Mouse (Mus musculus): ENCODE results near the gene Gm42715. TPM values are rescaled to one million over a fixed set of nuclear protein-coding genes. Genes with fewer than 3 reads are reported as not detected.

Gm42715 gene
- polyA plus RNA-seq, 1 experiment from 2014 or later, result 18.3 TPM

GRCm38 (mm10) chr7:127564381-127565150, 45.2 kb downstream of the Gm42715 start:
- H3K4me3 ChIP-seq, result no peak overlapping the region
- no peak overlapping the region for H3K4me2 ChIP-seq (replicated peaks)
- no peak overlapping the region for H3K27ac ChIP-seq
- no peak for ATAC-seq (ENCODE audit: low FRiP score, low read depth)
- no peaks in the 10 kb centered on the region for H3K9me3 ChIP-seq
- WGBS, result 81% methylated on average over 6 of the region's 6 CpGs
- peaks cover 4% of the 10 kb centered on the region; the same call in 1 of the 2 replicates for H3K4me1 ChIP-seq
- H3K36me3 ChIP-seq, result peaks cover 72% of the 10 kb centered on the region
- no peak overlapping the region for H3K9ac ChIP-seq
- H3K27me3 ChIP-seq, result no peaks in the 10 kb centered on the region

GRCm38 (mm10) chr7:127572895-127573471, 53.6 kb downstream of the Gm42715 start, which contains the start of gene Phkg2:
TSS of gene Phkg2 (plus strand) at chr7:127573340.
- peak within 1 kb of the TSS; percentile 83 for H3K9ac ChIP-seq
- no peaks in the 10 kb centered on the region for H3K9me3 ChIP-seq
- under 1% methylated on average over 17 of the region's 17 CpGs for WGBS
- peak within 1 kb of the TSS; percentile 97 for H3K4me2 ChIP-seq (replicated peaks)
- H3K4me3 ChIP-seq, result peak within 1 kb of the TSS; percentile 85
- peak; percentile 98 for ATAC-seq (ENCODE audit: low FRiP score, low read depth)
- no peaks in the 10 kb centered on the region for H3K27me3 ChIP-seq
- peaks cover 24% of the 10 kb centered on the region for H3K36me3 ChIP-seq
- peak within 1 kb of the TSS; percentile 76 for H3K27ac ChIP-seq
- H3K4me1 ChIP-seq, result peaks cover 22% of the 10 kb centered on the region

DNA sequence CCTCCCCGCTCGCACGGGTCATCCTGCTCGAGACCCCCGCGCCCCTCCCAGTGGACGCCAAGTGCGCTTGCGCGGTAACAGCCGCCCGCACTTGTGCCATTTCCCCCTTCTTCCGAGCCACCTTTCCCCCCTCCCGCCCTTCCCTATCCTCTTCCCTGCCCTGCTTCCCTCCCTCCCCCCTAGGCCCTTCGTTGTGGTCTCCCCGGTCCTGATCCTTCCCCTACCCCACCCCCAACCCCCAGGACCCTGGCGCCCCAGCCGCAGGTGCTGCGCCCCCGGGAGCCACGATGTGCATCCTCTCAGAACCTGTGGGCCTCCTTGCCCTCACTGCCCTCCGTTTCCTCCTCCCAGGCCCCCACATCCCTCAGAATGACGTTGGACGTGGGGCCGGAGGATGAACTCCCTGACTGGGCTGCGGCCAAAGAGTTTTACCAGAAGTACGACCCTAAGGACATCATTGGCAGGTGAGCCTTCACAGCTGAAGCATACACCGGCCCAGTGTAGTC, 54.2 kb downstream of the Gm42715 start:
- peak; percentile 70 for ATAC-seq (ENCODE audit: low FRiP score, low read depth)
- Histone ChIP-seq H3K36me3 (peaks cover 29% of the 10 kb centered on the region), H3K4me1 (peaks cover 22% of the 10 kb centered on the region), H3K27ac (peak overlapping the region; percentile 61; the same call in 1 of the 2 replicates), H3K4me2 (replicated peaks) (peak overlapping the region; percentile 97), H3K9me3 (no peaks in the 10 kb centered on the region), H3K9ac (peak overlapping the region; percentile 83), H3K4me3 (peak overlapping the region; percentile 85), H3K27me3 (no peaks in the 10 kb centered on the region)
- WGBS, result 0% methylated on average over 19 of the region's 28 CpGs

DNA sequence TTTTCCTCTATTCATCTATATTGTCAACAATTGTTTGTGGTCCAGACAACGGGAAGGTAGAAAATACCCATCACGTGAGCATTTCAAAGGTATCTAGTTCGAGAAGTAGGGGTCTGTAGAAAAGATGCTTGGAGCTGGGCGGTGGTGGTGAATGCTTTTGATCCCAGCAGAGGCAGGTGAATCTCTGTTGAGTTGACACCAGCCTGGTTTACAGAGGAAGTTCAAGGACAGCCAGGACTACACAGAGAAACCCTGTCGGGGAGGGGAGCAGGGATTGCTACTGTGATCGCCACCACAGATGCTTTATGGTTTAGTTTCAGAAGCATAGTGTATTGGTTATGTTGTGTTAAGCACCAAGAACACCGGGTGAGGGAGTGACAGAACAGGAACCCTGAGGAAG, 54.7 kb downstream of the Gm42715 start:
- WGBS, result 17% methylated on average over 7 of the region's 7 CpGs
- Histone ChIP-seq H3K9ac (peak overlapping the region; percentile 83), H3K4me3 (peak overlapping the region; percentile 85), H3K27ac (no peak overlapping the region), H3K27me3 (no peaks in the 10 kb centered on the region), H3K36me3 (peaks cover 27% of the 10 kb centered on the region), H3K9me3 (no peaks in the 10 kb centered on the region), H3K4me1 (peaks cover 22% of the 10 kb centered on the region), H3K4me2 (replicated peaks) (peak overlapping the region; percentile 97)
- ATAC-seq (ENCODE audit: low FRiP score, low read depth), result no peak

- 91% methylated on average over 6 of the region's 6 CpGs for WGBS
- Histone ChIP-seq H3K27me3 (no peaks in the 10 kb centered on the region), H3K36me3 (peaks cover 63% of the 10 kb centered on the region), H3K4me1 (peaks cover 10% of the 10 kb centered on the region), H3K9me3 (no peaks in the 10 kb centered on the region), H3K4me3 (no peak overlapping the region), H3K4me2 (replicated peaks) (no peak overlapping the region), H3K27ac (no peak overlapping the region), H3K9ac (no peak overlapping the region)
- ATAC-seq (ENCODE audit: low FRiP score, low read depth), result no peak
Measured at GRCm38 (mm10) chr7:127583260-127583659, 63.9 kb downstream of the Gm42715 start.

- Histone ChIP-seq H3K27ac (no peak overlapping the region), H3K4me3 (no peak overlapping the region), H3K4me2 (replicated peaks) (no peak overlapping the region), H3K36me3 (peaks cover 53% of the 10 kb centered on the region), H3K27me3 (no peaks in the 10 kb centered on the region), H3K9me3 (no peaks in the 10 kb centered on the region), H3K4me1 (peaks cover 18% of the 10 kb centered on the region), H3K9ac (no peak overlapping the region)
- WGBS, result 78% methylated on average over 7 of the region's 7 CpGs
- no peak for ATAC-seq (ENCODE audit: low FRiP score, low read depth)
Measured at GRCm38 (mm10) chr7:127585031-127585430, 65.6 kb downstream of the Gm42715 start.

DNA sequence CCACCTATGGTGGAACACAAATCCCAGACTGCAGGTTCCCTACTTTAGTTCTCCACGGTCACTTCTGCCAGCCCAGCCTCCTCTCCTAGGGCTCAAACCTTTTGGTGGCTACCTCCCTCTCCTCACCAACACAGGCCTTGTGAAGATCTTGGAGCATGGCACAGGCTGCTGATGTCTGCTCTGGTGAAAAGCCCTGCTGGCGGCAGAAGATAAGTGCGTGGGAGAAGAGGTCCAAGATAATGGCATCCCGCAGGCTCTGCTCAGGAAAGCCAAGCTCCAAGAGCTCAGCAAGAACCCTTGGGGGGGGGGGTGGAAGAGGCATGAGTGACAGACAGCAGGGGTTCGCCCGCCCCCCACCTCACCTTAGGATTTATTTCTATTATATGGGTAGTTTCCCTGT, 66.8 kb downstream of the Gm42715 start:
- Histone ChIP-seq H3K4me1 (peaks cover 18% of the 10 kb centered on the region), H3K36me3 (peaks cover 54% of the 10 kb centered on the region), H3K4me3 (no peak overlapping the region), H3K9me3 (no peaks in the 10 kb centered on the region), H3K27me3 (no peaks in the 10 kb centered on the region), H3K4me2 (replicated peaks) (no peak overlapping the region), H3K27ac (no peak overlapping the region), H3K9ac (no peak overlapping the region)
- ATAC-seq (ENCODE audit: low FRiP score, low read depth), result no peak
- WGBS, result 89% methylated on average over 6 of the region's 6 CpGs

DNA sequence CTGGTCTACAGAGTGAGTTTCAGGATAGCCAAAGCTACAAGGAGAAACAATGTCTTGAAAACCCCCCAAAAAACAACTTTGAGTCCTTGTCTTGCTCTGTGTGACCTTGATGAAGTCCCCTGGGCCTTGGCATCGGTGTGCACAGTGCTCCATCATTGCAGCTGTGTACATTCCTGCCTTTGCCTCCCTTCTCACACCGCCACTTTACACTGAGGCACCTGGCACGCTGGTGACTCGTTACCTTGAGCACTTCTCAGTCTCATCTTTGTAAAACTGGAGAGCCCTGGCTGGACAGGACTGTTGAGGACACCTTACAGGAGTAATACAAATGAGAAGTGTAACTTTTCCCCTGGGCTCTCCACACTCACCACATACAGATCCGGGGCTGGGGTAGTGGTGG, 67.8 kb downstream of the Gm42715 start:
- WGBS, result 67% methylated on average over 5 of the region's 5 CpGs
- H3K4me2 ChIP-seq (replicated peaks), result peak overlapping the region; percentile 92
- peaks cover 56% of the 10 kb centered on the region for H3K36me3 ChIP-seq
- H3K4me3 ChIP-seq, result peak overlapping the region; percentile 90
- H3K27ac ChIP-seq, result 0 out of 2 replicates have a peak overlapping the region, but pooled peaks have one; percentile 52
- H3K9me3 ChIP-seq, result no peaks in the 10 kb centered on the region
- peak overlapping the region; percentile 70 for H3K9ac ChIP-seq
- H3K4me1 ChIP-seq, result peaks cover 18% of the 10 kb centered on the region
- ATAC-seq (ENCODE audit: low FRiP score, low read depth), result no peak
- H3K27me3 ChIP-seq, result no peaks in the 10 kb centered on the region

DNA sequence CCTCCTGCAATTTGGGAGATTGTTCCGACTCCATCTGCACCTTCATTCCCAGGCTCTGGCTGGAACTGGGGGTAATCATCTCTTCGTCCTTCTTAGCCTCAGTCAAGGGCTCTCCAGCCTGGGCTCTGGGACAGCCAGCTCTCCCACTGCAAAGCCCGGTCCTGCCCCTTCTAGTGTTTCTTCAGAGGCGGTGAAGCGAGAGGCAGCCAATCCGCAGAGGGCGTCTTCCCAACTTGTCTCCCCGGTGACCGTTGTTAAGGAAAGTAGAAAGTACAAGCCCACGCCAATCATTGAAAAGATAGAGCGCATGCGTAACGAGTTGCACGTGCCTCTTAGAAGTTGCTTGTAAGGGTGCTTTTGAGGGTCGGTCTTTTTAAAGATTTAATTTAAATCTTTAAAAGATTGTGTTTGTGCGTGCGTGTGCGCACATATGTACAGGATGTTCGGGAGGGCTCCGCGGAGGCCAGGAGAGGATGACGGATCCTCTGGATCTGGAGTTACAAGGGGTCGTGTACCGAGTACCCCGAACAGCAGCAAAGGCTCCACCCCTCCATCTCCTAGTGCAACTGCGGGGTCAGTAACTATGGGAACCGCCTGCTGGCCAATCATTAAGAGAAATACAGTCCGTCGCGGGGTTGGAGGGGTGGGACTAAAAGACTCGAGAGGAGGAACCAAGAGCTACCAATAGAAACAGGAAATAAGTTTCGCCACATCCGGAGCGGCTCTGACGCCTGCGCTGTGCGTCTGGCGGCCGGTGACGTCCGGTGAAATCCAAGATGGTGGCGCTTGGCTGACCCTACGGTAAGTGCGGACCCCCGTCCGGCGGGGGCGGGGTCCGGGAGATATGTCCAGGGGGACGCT, 68.9 kb downstream of the Gm42715 start, which contains the start of the genes Ccdc189 and Rnf40:
Gene Ccdc189 (minus strand): TSS at position 585 of the 861 bp plus-strand sequence.
Gene Rnf40 (plus strand): TSS at position 757 of the 861 bp plus-strand sequence.
- H3K36me3 ChIP-seq, result peaks cover 56% of the 10 kb centered on the region
- WGBS, result under 1% methylated on average over 50 of the region's 50 CpGs
- ATAC-seq (ENCODE audit: low FRiP score, low read depth), result peak; percentile 99

DNA sequence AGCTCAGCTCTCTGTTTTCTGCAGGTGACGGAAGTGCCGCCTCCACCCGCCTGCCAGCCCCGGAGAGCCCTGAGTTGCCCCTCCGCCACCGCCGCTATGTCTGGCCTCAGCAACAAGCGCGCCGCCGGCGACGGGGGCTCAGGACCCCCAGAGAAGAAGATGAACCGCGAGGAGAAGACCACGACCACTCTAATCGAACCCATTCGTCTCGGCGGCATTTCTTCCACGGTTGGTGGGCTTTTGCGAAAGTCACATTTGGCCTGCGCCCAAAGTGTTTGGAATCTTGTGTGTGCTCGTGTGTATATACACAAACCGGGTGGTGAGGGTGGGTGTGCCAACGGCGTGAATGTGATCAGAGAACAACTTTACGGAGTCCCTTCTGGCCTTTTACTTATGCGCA, 69.5 kb downstream of the Gm42715 start:
- H3K27ac ChIP-seq, result no peak overlapping the region

More for the DNA sequence above, 68.9 kb downstream of the Gm42715 start, which contains the start of the genes Ccdc189 and Rnf40:
- peak within 1 kb of the TSS; percentile 92 for H3K4me2 ChIP-seq (replicated peaks)
- H3K4me1 ChIP-seq, result peaks cover 18% of the 10 kb centered on the region
- peak within 1 kb of the TSS; percentile 90 for H3K4me3 ChIP-seq
- no peaks in the 10 kb centered on the region for H3K27me3 ChIP-seq
- H3K9me3 ChIP-seq, result no peaks in the 10 kb centered on the region
- H3K9ac ChIP-seq, result peak within 1 kb of the TSS; percentile 86
- peak within 1 kb of the TSS; percentile 52; the same call in 1 of the 2 replicates for H3K27ac ChIP-seq

GRCm38 (mm10) chr7:127589637-127590036, 70.3 kb downstream of the Gm42715 start:
- Histone ChIP-seq H3K9ac (peak overlapping the region; percentile 86; the same call in 1 of the 2 replicates), H3K27me3 (no peaks in the 10 kb centered on the region), H3K9me3 (no peaks in the 10 kb centered on the region), H3K4me2 (replicated peaks) (peak overlapping the region; percentile 92), H3K4me1 (peaks cover 18% of the 10 kb centered on the region), H3K4me3 (peak overlapping the region; percentile 90), H3K27ac (no peak overlapping the region), H3K36me3 (peaks cover 56% of the 10 kb centered on the region)
- WGBS, result 89% methylated on average over 9 of the region's 9 CpGs
- no peak for ATAC-seq (ENCODE audit: low FRiP score, low read depth)

More for the DNA sequence above, 69.5 kb downstream of the Gm42715 start:
- Histone ChIP-seq H3K4me3 (peak overlapping the region; percentile 90), H3K4me2 (replicated peaks) (peak overlapping the region; percentile 92), H3K9ac (peak overlapping the region; percentile 86), H3K36me3 (peaks cover 56% of the 10 kb centered on the region), H3K4me1 (peaks cover 18% of the 10 kb centered on the region), H3K9me3 (no peaks in the 10 kb centered on the region), H3K27me3 (no peaks in the 10 kb centered on the region)
- WGBS, result 5% methylated on average over 28 of the region's 29 CpGs
- ATAC-seq (ENCODE audit: low FRiP score, low read depth), result no peak

All from limb, embryonic 13.5 days (tissue).